Mouse (Mus musculus): ENCODE measurements at regions not wholly inside any gene's neighbourhood (a gene's known extent, or its start where the extent isn't known, plus 50 kb on each side); places are given as distances from the start of the nearest gene placed in this dataset.
"Not testable (repeated sequence)": the region's sequence is repeated elsewhere in the genome, so short reads cannot be mapped to it uniquely, and the experiment has no call there.

GRCm38 (mm10) chr1:59403831-59404547 is 78.2 kb upstream of the Fzd7 start:
- no peak for DNase-seq

GRCm38 (mm10) chr1:59405370-59405769 is 76.9 kb upstream of the Fzd7 start:
- intact Hi-C loops (cut with DNase I), result no loop called here
- no peak for DNase-seq

More at GRCm38 (mm10) chr1:59403831-59404547, 78.2 kb upstream of the Fzd7 start:
- intact Hi-C loops (cut with DNase I), result no loop called here

GRCm38 (mm10) chr1:59406741-59407306 is 75.4 kb upstream of the Fzd7 start:
- no peak for DNase-seq
- intact Hi-C loops (cut with DNase I), result no loop called here

- peak in 1 of 2 experiments; percentile 16 for DNase-seq
- intact Hi-C loops (cut with DNase I), result no loop called here
These were observed 72.6 kb upstream of the Fzd7 start for GRCm38 (mm10) chr1:59409585-59410160.

GRCm38 (mm10) chr1:59413264-59413663 is 69.0 kb upstream of the Fzd7 start:
- DNase-seq, result no peak
- intact Hi-C loops (cut with DNase I), result no loop called here

DNA sequence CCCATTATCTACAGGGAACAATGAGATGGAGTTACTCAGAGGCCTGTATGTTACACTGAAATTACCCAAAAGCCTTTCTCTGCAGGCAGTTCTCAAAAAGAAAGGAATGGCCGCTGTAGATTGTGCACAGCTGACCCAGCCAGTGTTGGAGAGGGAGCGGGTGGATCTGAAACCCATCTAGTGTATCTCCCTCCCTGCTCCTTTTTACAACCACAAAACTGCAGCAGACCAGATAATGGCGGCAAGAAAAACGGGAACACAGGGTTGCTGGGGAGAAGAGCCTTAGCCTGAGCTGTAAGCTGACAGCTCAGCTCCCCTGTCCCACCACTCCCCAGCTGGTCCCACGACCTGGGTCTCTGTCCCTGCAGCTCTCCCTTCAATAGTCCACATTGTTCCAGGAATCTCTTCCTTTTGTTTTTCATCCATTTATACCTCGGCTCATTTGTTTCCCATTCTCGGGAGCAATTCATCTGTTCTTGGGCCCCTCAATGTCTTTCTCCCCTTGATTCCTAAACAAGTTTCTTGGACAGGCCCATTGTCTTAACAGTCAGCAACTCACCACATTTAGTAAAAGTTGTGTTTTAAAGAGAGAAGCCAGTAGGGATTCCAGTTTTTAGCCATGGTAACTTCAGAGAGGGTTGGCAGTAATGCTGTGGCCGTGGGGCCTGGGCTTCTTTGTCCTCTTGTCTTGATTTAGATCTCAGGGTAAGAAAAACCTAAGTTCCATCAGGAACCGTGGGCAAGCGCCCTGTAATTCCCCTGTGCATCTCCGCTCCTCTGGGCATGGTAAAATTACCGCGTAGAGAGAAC is 67.6 kb upstream of the Fzd7 start:
- DNase-seq, result no peak
- intact Hi-C loops (cut with DNase I), result no loop called here

DNA sequence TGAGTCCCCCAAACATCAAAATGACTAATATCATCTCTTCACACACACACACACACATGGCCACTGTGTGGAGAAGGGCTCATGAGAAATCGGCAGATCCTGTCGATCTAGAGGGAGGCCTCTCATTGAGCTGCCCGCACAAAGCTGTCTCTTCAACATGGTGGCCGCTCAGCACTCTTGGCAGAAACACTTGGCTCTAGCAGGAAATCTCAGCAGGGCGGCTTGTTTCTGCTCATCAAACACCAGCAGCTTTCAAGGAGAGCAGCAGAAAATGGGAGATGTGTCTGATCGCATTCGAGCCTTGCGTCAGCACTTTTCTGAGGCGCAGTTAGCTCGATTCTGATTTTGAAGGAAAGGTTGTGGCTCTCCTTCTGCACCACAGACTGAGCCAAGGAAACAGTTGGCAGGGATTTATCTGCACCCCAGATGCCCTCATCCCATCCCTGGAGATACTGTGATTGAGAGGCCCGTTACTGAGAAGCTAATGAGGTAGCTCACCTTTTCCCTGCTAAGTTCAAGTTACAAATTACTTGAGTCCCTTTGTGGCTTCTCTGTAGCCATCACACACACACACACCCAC is 66.4 kb upstream of the Fzd7 start:
- no peak for DNase-seq
- intact Hi-C loops (cut with DNase I), result no loop called here

GRCm38 (mm10) chr1:59417317-59417716 is 64.9 kb upstream of the Fzd7 start:
- intact Hi-C loops (cut with DNase I), result no loop called here
- no peak for DNase-seq

DNA sequence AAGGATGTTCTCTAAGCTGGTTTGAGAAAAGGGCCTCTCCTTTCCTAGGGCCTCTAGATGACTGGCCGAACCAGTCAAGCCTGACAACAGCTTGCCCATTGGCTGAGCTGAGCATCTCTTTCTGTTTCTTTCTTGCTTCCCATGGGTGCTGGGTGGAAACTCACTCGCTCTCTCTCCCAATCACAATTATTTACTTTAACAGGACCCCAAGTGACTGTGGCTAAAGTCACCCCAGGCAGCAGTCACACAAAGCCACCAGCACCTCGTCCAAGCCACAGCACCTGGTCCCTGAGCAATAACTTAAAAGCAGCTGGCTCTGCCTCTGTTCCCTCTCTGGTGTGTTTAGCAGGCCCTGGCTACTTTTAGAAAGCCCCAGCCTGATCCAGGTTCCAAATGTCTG is 64.3 kb upstream of the Fzd7 start:
- DNase-seq, result no peak
- intact Hi-C loops (cut with DNase I), result no loop called here

DNA sequence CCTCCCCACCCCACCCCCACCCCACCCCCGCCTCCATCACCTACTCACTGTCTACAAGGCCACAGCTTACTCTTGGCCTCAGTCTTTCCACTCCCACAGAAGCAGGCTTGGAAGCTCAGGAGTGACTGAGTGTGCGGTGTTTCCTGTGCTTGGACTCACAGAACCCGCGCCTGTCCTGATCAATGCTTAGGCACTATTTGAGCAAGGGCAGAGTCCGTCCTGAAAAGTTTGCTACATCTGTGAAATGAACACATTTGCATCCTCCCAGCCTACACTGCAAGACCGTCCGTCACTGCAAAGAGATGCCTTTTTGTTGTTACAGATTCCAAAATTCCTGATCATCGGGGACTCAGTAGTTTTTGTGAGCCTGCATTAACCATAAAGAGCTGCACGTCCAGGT is 63.5 kb upstream of the Fzd7 start:
- no peak for DNase-seq
- intact Hi-C loops (cut with DNase I), result no loop called here

DNA sequence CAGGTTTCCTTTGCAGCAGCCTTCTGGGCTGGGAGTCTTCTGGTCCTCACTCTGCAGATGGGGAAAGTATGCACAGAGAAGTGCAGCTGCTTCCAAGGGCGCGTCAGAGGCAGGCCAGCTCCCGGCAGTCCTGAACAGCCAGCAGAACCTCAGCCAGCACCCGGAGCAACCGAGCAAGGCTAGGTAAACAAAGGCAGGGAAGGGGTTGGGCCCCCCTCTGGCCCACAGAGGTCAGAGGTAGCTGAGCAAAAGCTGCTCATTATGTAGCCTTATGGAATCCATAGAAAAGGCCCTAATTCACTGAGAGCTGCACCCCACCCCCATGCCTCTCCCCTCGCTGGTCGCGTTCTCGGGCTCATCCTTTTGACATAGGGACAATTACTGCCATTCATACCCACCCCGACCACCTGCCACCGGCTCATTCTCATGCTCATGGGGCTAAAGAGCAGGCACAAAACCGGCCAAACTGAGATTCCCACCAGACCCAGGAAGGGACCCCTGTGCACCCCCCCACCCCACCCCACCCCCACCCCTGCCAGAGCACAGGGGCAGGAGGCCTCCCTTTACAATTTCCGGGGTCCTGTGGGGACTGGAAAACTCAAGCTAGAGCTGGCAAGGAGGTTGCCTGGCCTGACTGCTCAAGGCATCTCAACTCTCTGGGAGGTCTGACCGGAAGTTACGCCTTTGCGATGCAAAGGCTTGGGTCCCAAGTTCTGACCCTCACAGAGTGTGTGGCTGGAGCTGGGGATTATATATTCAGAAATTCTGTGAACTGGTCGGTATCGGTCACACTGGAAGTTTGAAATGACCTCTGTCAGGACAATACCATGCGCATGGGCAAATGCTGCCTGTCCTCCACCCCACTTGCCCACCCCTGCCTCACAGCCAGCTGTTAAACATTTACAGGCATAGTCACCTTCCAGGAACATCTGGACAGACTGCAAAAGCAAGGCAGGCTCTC is 59.0 kb upstream of the Fzd7 start:
- peak; percentile 40 to 42 for DNase-seq
- intact Hi-C loops (cut with DNase I), result no loop called here

GRCm38 (mm10) chr1:59425771-59426170 is 56.5 kb upstream of the Fzd7 start:
- intact Hi-C loops (cut with DNase I); DNase-seq: not testable (repeated sequence)

- intact Hi-C loops (cut with DNase I), result no loop called here
- DNase-seq, result no peak
These were observed 55.6 kb upstream of the Fzd7 start for GRCm38 (mm10) chr1:59426346-59427203.

- intact Hi-C loops (cut with DNase I), result no loop called here
- no peak for DNase-seq
These were observed 55.0 kb upstream of the Fzd7 start for GRCm38 (mm10) chr1:59427204-59427557.

GRCm38 (mm10) chr1:59429289-59429688 is 52.9 kb upstream of the Fzd7 start:
- intact Hi-C loops (cut with DNase I), result no loop called here

DNA sequence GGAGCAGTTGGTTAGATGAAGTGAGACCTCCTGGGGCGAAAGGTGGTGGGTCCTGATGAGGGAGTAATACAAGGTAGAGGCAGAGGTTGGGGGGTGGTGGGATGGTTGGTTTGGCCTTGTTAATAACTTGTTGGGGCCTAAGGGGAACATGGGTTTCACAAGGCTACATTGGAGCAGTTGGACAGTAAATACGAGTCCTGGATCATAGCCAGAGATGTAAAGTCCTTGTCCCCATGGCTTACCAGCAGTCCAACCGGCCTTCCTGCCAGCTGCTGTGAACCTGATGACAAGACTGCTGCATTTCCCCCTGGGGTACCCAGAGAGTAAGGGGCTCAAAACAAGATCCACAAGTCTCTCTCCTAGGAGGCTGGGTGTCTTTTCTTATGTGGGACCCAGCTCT is 52.0 kb upstream of the Fzd7 start:
- intact Hi-C loops (cut with DNase I), result no loop called here
- no peak for DNase-seq

More at GRCm38 (mm10) chr1:59429289-59429688, 52.9 kb upstream of the Fzd7 start:
- no peak for DNase-seq

- intact Hi-C loops (cut with DNase I), result no loop called here
- DNase-seq, result no peak
These were observed 51.2 kb upstream of the Fzd7 start for GRCm38 (mm10) chr1:59430886-59431486.
